Mouse (Mus musculus) hindbrain, embryonic 14.5 days (tissue): ENCODE data around the gene Arl15. TPM values are rescaled to one million over a fixed set of nuclear protein-coding genes. Genes with fewer than 3 reads are reported as not detected.
A peak's percentile ranks its signal among the peaks of the same experiment; 100 is the strongest.

Experiments used
- ATAC-seq: fragments of 200-750 bp; cut with Nextera tagmentation; 2 replicates; pipeline ENCODE4 v1.8.0; 2017; ENCODE audit warnings: moderate number of reproducible peaks, mild to moderate bottlenecking, moderate TSS enrichment, moderate library complexity; ENCODE audit not compliant: low FRiP score
- DNase-seq: peaks from one replicate; pipeline ENCODE4 v3.0.0-alpha.2; 2015; ENCODE audit warnings: low spot score
- H3K27ac ChIP-seq: fragments of 300-500 bp; sonication (generic); 2 replicates; pipeline ENCODE4 v1.5.1; 2014; ENCODE audit warnings: mild to moderate bottlenecking, moderate library complexity
- H3K27me3 ChIP-seq: fragments of 300-500 bp; sonication (generic); 2 replicates; pipeline ENCODE4 v1.6.1; 2014; ENCODE audit warnings: mild to moderate bottlenecking, low read length, mixed read lengths; ENCODE audit not compliant: control insufficient read depth, insufficient read depth
- H3K36me3 ChIP-seq: fragments of 300-500 bp; sonication (generic); replicated peaks from 2 replicates; pipeline ENCODE4 v1.6.1; 2014; ENCODE audit not compliant: control insufficient read depth, insufficient read depth
- H3K4me1 ChIP-seq: fragments of 300-500 bp; sonication (generic); replicated peaks from 2 replicates; pipeline ENCODE4 v1.6.1; 2014; ENCODE audit warnings: antibody characterized with exemption, low read length, mixed read lengths; ENCODE audit not compliant: control insufficient read depth, insufficient read depth
- H3K4me2 ChIP-seq: fragments of 300-500 bp; sonication (generic); replicated peaks from 2 replicates; pipeline ENCODE4 v1.6.1; 2014; ENCODE audit warnings: mild to moderate bottlenecking, moderate library complexity
- H3K4me3 ChIP-seq: fragments of 300-500 bp; sonication (generic); replicated peaks from 2 replicates; pipeline ENCODE4 v1.5.1; 2014; ENCODE audit warnings: mild to moderate bottlenecking, low read length
- H3K9ac ChIP-seq: fragments of 300-500 bp; sonication (generic); 2 replicates; pipeline ENCODE4 v1.6.1; 2014
- H3K9me3 ChIP-seq: fragments of 300-500 bp; sonication (generic); 2 replicates; pipeline ENCODE4 v1.6.1; 2016; ENCODE audit warnings: low read length; ENCODE audit not compliant: control insufficient read depth
- WGBS: fragments of 180-500 bp; shearing (Covaris S2); extraction: QIAGEN DNeasy Blood & Tissue Kit; methylation state at CpG from one replicate; pipeline ENCODE4 v1.1.7; 2014; 5-methylcytosine and 5-hydroxymethylcytosine counted together
- polyA plus RNA-seq: library from polyadenylated mRNA; unstranded; fragments of >200 nt; fragmentation: Nextera tagmentation; extraction: Ambion mirVana; gene quantifications from 2 replicates; pipeline ENCODE4 v1.2.1, GENCODE M21; 2014

Gene Arl15
- polyA plus RNA-seq, 1 experiment from 2014 or later = 19.0 TPM

- Histone ChIP-seq H3K9me3 (peaks cover 4% of the 10 kb centered on the region; the same call in 1 of the 2 replicates), H3K27me3 (no peaks in the 10 kb centered on the region), H3K9ac (no peak overlapping the region), H3K27ac (no peak overlapping the region), H3K4me3 (no peak overlapping the region), H3K4me1 (no peaks in the 10 kb centered on the region), H3K36me3 (no peaks in the 10 kb centered on the region), H3K4me2 (no peak overlapping the region)
- ATAC-seq = no peak
- WGBS = 90% methylated on average over 12 of the region's 12 CpGs
- DNase-seq = no peak
These were observed 330.7 kb downstream of the Arl15 start for GRCm38 (mm10) chr13:114124991-114125390.

- WGBS = 91% methylated on average over 2 of the region's 2 CpGs
- no peak for DNase-seq
- H3K9ac ChIP-seq = no peak overlapping the region
- no peak overlapping the region for H3K27ac ChIP-seq
- peaks cover 4% of the 10 kb centered on the region; the same call in 1 of the 2 replicates for H3K9me3 ChIP-seq
- H3K4me2 ChIP-seq = no peak overlapping the region
- no peaks in the 10 kb centered on the region for H3K36me3 ChIP-seq
- no peak for ATAC-seq
- H3K27me3 ChIP-seq = no peaks in the 10 kb centered on the region
- H3K4me3 ChIP-seq = no peak overlapping the region
- no peaks in the 10 kb centered on the region for H3K4me1 ChIP-seq
These were observed 334.1 kb downstream of the Arl15 start for GRCm38 (mm10) chr13:114128366-114128765.

DNA sequence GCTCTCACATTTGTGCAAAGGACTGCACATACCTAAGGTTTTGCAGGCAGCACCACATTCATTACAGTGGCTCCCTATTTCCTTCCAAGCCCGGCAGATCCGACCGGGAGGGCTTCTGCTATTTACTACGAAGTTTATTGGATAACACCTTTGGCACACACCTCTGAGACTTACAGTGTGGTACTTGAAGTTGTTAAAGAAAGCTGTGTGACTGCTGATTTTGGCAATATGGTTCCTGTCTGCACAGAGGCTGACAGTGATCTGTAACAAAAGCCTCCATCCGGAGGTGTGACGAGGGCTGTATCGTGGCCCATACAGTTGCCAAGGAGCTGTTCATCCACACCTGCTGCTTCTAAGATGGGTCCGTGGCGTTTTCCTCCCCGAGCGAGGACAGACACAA lies 335.7 kb downstream of the Arl15 start:
- H3K4me1 ChIP-seq = no peaks in the 10 kb centered on the region
- H3K9ac ChIP-seq = no peak overlapping the region
- no peak overlapping the region for H3K27ac ChIP-seq
- peaks cover 4% of the 10 kb centered on the region; the same call in 1 of the 2 replicates for H3K9me3 ChIP-seq
- H3K27me3 ChIP-seq = no peaks in the 10 kb centered on the region
- H3K4me3 ChIP-seq = no peak overlapping the region
- no peak overlapping the region for H3K4me2 ChIP-seq
- H3K36me3 ChIP-seq = no peaks in the 10 kb centered on the region
- no peak for DNase-seq
- WGBS = 88% methylated on average over 11 of the region's 11 CpGs
- ATAC-seq = no peak

- no peaks in the 10 kb centered on the region for H3K36me3 ChIP-seq
- H3K27ac ChIP-seq = no peak overlapping the region
- no peak overlapping the region for H3K9ac ChIP-seq
- DNase-seq = no peak
- WGBS = 77% methylated on average over 11 of the region's 11 CpGs
- H3K4me1 ChIP-seq = no peaks in the 10 kb centered on the region
- no peaks in the 10 kb centered on the region for H3K27me3 ChIP-seq
- no peak for ATAC-seq
- H3K4me3 ChIP-seq = no peak overlapping the region
- H3K9me3 ChIP-seq = peaks cover 4% of the 10 kb centered on the region; the same call in 1 of the 2 replicates
- H3K4me2 ChIP-seq = no peak overlapping the region
These were observed 336.4 kb downstream of the Arl15 start for GRCm38 (mm10) chr13:114130566-114131319.

- H3K9me3 ChIP-seq = no peaks in the 10 kb centered on the region
- H3K27ac ChIP-seq = no peak overlapping the region
- DNase-seq = no peak
- no peaks in the 10 kb centered on the region for H3K4me1 ChIP-seq
- WGBS = 65% methylated on average over 8 of the region's 8 CpGs
- H3K27me3 ChIP-seq = no peaks in the 10 kb centered on the region
- H3K9ac ChIP-seq = no peak overlapping the region
- no peak overlapping the region for H3K4me2 ChIP-seq
- H3K36me3 ChIP-seq = no peaks in the 10 kb centered on the region
- no peak overlapping the region for H3K4me3 ChIP-seq
- no peak for ATAC-seq
These were observed 344.6 kb downstream of the Arl15 start for GRCm38 (mm10) chr13:114138921-114139320.

- H3K4me3 ChIP-seq = no peak overlapping the region
- DNase-seq (no peak), ATAC-seq (no peak)
- H3K4me2 ChIP-seq = no peak overlapping the region
- H3K9ac ChIP-seq = no peak overlapping the region
- no peaks in the 10 kb centered on the region for H3K36me3 ChIP-seq
- peaks cover 5% of the 10 kb centered on the region; the same call in 1 of the 2 replicates for H3K4me1 ChIP-seq
- H3K27ac ChIP-seq = no peak overlapping the region
- no peaks in the 10 kb centered on the region for H3K27me3 ChIP-seq
- no peaks in the 10 kb centered on the region for H3K9me3 ChIP-seq
- 84% methylated on average over 9 of the region's 9 CpGs for WGBS
These were observed 345.3 kb downstream of the Arl15 start for GRCm38 (mm10) chr13:114139570-114139969.

- WGBS = 72% methylated on average over 8 of the region's 8 CpGs
- Histone ChIP-seq H3K9ac (no peak overlapping the region), H3K4me3 (no peak overlapping the region), H3K36me3 (no peaks in the 10 kb centered on the region), H3K9me3 (no peaks in the 10 kb centered on the region), H3K4me2 (no peak overlapping the region), H3K27me3 (no peaks in the 10 kb centered on the region), H3K4me1 (peaks cover 16% of the 10 kb centered on the region), H3K27ac (no peak overlapping the region)
- no peak for ATAC-seq
- DNase-seq = no peak
These were observed 348.5 kb downstream of the Arl15 start for GRCm38 (mm10) chr13:114142826-114143225.

DNA sequence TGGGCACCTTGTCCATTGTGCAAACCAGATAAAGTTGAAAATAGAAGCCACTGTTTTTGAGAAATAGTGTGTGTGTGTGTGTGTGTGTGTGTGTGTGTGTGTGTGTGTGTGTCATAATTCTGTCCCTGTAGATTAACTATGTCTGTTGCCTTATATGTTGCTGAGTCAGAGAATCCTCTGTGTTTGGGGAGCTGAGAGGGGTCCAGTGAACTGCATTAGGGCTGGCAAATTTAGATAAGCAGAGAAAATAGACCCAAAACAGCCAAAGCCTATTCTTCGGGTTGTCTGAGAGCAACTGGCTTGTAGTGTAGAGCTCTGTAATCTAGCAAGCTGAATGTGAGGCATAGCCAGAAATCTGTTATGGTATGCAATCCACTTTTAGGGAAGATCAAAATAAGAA lies 348.9 kb downstream of the Arl15 start:
- WGBS = 92% methylated on average over 1 of the region's 1 CpGs
- H3K27me3 ChIP-seq = no peaks in the 10 kb centered on the region
- H3K9ac ChIP-seq = no peak overlapping the region
- ATAC-seq (no peak), DNase-seq (no peak)
- H3K36me3 ChIP-seq = no peaks in the 10 kb centered on the region
- no peaks in the 10 kb centered on the region for H3K9me3 ChIP-seq
- H3K4me2 ChIP-seq = no peak overlapping the region
- no peak overlapping the region for H3K4me3 ChIP-seq
- H3K27ac ChIP-seq = no peak overlapping the region
- peaks cover 16% of the 10 kb centered on the region for H3K4me1 ChIP-seq

DNA sequence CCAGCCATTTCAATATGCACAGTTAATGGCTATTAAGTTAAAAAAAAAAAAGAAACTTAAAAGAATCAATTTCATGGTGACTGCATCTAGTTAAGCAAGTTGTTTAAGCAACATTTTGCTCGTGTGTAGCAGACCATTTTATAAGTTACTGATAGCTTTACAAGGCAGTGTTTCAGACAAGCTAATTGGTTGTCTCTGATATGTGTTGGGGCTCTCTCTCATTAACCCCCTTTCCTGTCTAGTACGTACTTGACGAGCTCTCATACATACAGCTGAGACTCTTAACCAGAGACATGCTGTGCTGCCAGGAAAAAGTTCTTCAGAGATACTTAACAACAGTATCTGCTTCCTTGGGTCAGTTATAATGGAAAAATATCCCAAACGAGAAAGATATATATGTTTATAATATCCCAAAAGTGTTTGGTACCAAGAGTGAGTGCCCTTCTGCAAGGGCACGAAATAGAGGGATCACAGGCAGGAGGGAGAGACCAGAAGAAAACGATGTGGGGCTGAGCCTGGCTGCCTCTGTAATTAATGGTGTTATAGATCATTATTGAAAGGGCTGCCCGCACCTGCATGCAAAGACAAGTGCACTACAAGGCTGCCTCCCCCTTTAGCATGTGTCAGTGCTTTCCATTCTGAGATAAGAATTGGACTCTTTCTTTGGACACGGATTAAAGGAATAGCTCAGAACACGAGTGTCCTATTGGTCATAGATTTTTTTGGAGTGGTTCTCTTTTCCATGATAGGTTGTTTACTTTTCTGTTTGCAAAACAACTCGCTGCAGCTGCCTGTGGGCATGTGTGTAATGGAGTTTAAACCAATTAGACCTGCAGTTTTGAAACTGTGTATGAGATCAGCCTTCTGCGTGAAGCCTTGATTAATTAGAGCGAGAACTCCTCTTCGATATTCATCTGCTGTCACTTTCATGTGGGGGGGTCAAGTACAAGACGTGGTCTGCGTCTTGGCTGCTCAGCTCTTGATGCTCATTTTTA lies 350.0 kb downstream of the Arl15 start:
- Histone ChIP-seq H3K27me3 (no peaks in the 10 kb centered on the region), H3K9ac (no peak overlapping the region), H3K27ac (no peak overlapping the region; the same call in 1 of the 2 replicates), H3K9me3 (no peaks in the 10 kb centered on the region), H3K4me3 (no peak overlapping the region), H3K36me3 (no peaks in the 10 kb centered on the region), H3K4me2 (0 out of 2 replicates have a peak overlapping the region, but pooled peaks have one; percentile 4), H3K4me1 (peaks cover 16% of the 10 kb centered on the region)
- WGBS = 52% methylated on average over 15 of the region's 15 CpGs
- DNase-seq = no peak
- no peak for ATAC-seq
